Mouse (Mus musculus) monocyte, adult 2 months (primary cell): ENCODE measurements around the gene C77080.
A peak's percentile ranks its signal among the peaks of the same experiment; 100 is the strongest.

Experiments
- DNase-seq, 2 experiments: peaks; one replicate each; pipeline ENCODE4 v3.0.0; 2022; ENCODE audit warnings: low spot score in 2 of 2, low read depth in 1 of 2

C77080 gene

DNA sequence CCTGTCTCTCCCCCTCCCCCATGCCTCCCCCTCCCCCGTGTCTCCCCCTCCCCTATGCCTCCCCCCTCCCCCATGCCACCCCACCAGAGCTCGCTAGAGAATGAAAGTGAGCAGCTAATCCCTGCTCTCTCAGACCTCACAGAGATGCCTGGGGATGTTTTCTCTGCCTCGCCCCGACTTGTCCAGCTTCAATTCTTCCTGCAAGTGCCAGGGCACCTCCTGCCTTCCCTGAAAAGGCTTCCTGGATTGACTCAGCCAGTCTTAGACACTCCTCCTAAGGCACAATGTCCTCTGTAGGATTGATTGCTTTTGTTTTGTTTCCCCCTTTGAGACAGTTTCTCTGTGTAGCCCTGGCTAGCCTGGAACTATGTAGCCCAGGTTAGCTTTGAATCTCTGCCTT, at the start of gene C77080:
Gene C77080 (minus strand): TSS at position 209 of the 400 bp plus-strand sequence.
- DNase-seq, result no peak

GRCm38 (mm10) chr4:129307936-129308335, 46.7 kb upstream of the C77080 start:
- no peak for DNase-seq

GRCm38 (mm10) chr4:129304306-129304705, 43.1 kb upstream of the C77080 start:
- DNase-seq, result no peak

GRCm38 (mm10) chr4:129303816-129304215, 42.6 kb upstream of the C77080 start:
- no peak for DNase-seq

- no peak for DNase-seq
These were observed 42.2 kb upstream of the C77080 start for GRCm38 (mm10) chr4:129303401-129303800.

GRCm38 (mm10) chr4:129299121-129299520, 37.9 kb upstream of the C77080 start:
- DNase-seq, result no peak

GRCm38 (mm10) chr4:129297724-129298123, 36.5 kb upstream of the C77080 start:
- no peak for DNase-seq

GRCm38 (mm10) chr4:129296066-129296465, 34.9 kb upstream of the C77080 start:
- no peak for DNase-seq

GRCm38 (mm10) chr4:129295188-129295587, 34.0 kb upstream of the C77080 start:
- no peak for DNase-seq

GRCm38 (mm10) chr4:129293702-129294101, 32.5 kb upstream of the C77080 start:
- DNase-seq, result no peak

GRCm38 (mm10) chr4:129292831-129293230, 31.6 kb upstream of the C77080 start:
- DNase-seq, result no peak

DNA sequence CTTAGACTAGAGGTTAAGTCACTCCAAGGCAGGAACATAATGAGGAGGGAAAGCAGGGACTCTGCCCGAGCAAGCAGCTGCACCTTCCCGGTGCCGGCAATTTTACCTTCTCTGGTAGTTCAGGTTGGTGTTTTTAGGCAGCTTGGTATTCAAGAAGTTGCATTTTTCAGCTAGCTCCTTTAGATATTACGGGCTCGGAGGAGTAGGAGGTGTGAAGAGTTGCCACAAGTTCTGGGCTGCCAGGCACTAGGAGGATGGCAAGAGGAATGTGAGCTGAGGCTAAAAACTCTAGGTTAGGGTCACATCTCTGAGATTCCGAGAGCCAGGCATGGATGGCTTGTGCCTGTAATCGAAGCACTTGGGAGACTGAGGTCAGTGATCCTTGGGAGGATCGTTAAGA, 28.5 kb upstream of the C77080 start:
- DNase-seq, result no peak

DNA sequence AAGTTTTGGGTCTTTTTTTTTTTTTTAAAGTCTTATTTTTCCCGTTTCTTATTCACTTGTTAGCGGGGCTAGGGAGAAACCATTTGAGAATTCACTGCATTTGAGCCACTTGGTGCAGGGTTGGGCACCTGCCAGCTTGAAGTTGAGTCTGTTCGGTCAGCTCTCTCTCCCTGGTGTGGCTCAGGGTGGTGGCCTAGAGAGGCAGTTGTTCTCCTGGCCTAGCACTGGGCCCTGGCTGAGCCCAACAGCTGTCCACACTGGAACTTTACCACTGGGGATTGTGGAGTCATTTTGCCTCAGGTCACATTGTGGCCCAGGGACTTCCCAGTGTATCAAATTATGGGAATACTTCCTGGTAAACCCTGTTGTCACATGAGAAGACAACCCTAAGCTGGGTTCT, 26.9 kb upstream of the C77080 start:
- DNase-seq, result no peak

- DNase-seq, result no peak
These were observed 26.3 kb upstream of the C77080 start, which contains the start of gene Sync for GRCm38 (mm10) chr4:129287472-129287981. TSS of gene Sync (plus strand) at chr4:129287617.

GRCm38 (mm10) chr4:129286683-129287471, 25.7 kb upstream of the C77080 start:
- DNase-seq, result no peak

DNA sequence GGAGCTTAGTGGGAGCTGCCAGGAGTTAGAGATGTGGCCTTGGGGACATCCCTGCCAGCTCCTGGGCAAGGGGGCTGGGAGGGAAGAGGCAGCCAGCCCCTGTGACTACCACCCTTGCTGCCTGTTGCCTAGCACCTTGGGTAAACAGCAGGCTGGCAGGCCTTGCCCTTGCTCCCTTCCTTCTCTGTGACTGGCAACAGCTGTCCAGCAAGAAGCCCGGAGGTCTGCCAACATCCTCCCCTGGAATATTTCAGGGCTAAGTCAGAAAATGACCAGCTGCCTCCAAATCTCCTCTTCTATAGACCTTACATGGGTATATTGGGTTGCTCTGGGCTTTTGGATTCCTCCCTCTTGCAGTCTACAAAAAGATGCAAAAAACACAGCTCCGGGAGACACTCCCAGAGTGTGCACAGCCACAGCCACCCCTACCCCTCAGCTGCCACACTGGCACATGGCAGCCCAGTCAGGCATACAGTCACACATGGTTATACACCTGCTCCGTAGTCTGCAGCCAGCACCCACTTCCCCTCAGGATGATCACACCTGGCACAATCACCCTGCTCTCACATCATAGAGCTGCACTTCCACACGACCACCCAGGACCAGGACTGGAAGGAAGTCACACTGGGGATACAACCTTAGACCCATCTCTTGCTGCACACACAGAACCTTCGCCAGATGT, 24.9 kb upstream of the C77080 start:
- no peak for DNase-seq

- no peak for DNase-seq
These were observed 23.5 kb upstream of the C77080 start for GRCm38 (mm10) chr4:129284685-129285084.

DNA sequence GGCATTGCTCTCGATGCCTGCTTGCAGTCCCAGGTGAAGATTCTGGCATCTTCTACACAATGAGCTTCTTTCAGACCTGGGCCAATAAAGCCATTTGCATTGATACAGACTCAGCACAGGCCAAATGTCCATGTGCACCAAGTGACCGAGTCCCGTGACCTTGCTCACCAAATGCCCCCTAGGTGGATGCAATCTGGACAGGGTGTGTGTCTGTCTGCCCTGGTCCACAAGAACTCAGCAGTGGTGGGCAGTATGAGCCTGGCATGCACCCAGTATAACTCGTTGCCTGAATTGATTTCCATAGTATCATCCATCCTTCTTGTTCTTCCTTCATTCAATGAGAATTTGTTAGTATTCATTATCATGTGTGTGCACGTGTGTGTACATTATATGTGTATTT, 22.0 kb upstream of the C77080 start:
- DNase-seq, result no peak

DNA sequence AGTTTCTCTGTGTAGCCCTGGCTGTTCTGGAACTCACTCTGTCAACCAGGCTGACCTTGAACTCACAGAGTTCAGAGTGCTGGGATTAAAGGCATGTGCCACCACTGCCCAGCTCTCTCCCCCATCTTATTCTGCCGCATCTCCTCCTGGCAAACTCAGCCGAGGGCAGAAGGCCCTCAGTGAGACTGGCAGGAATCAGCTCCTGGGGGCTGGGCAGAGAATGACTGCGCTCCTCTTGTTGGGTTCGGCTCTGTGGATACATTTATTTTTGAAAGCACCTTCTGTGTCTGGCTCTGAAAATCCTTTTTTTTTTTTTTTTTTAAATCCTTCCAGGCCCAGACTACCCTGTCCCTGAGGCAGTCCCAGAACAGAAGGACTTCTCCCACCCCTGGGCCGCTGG, 21.6 kb upstream of the C77080 start:
- no peak for DNase-seq

GRCm38 (mm10) chr4:129276453-129276865, 15.3 kb upstream of the C77080 start:
- peak; percentile 83 to 89 for DNase-seq

DNA sequence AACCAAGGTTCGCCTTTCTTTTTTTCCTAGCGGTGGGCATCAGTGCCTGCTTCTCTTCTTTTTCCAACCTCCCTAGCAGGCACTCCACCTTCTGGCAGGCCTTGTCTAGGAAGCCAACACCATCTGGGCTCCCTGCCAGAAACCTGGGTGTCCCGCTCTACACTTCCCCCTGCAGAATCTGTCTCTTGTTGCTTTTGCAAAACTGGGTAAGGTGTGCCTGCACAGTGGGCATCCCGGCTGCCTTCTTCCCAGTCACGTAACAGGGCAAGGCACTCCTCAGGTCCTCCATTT, 11.5 kb upstream of the C77080 start:
- no peak for DNase-seq

DNA sequence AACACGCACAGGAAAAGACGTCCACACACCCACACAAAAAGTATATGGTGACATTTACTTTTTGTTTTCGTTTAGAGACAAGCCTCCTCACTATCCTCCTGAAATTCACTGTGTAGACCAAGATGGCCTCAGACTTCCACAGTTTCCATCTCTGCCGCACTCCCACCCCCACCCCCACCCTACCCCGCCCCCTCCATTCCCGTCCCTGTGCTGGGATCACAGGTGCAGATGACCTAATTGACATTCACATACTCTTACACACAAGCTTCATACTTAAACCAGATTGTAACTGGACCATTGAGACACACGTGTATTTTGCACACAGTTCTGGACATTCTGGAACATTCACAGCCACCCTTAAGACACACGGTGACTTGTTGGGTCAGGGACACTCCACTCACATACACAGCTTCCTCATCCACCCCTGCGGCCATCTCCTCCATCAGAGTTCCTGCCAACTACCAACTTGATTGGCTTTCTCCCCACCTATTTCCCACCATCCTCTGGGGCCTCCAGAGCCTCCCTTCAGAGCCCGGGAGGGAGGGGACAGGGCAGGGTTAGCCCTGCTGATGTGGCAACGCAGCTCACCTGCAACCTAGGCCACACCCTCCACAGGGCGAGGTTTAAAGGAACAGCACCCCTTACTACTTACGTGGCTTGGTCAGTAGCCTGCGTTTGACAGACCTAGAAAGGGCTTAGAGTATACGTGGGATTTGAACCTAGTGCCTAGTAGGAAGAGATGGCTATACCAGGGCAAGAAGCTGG, 11.0 kb upstream of the C77080 start:
- no peak for DNase-seq
